Mouse (Mus musculus) urinary bladder, adult 2 months (tissue): Measurements from ENCODE around the gene Helz. TPM values are rescaled to one million over a fixed set of nuclear protein-coding genes. Genes with fewer than 3 reads are reported as not detected.
"Not testable (repeated sequence)": the region's sequence is repeated elsewhere in the genome, so short reads cannot be mapped to it uniquely, and the experiment has no call there.

Experiments used
- DNase-seq: peaks from one replicate; pipeline ENCODE4 v3.0.0; 2022; ENCODE audit warnings: low spot score
- polyA plus RNA-seq: library from polyadenylated mRNA; depleted of rRNA; stranded (reverse); fragments of >200 nt; gene quantifications from 2 replicates; pipeline ENCODE4 v1.2.3, GENCODE M21; 2012

Gene Helz
- polyA plus RNA-seq, 1 experiment = 7.5 TPM

GRCm38 (mm10) chr11:107548204-107548975 lies 660 bp downstream of the Helz start:
- peak; percentile 25 for DNase-seq

DNA sequence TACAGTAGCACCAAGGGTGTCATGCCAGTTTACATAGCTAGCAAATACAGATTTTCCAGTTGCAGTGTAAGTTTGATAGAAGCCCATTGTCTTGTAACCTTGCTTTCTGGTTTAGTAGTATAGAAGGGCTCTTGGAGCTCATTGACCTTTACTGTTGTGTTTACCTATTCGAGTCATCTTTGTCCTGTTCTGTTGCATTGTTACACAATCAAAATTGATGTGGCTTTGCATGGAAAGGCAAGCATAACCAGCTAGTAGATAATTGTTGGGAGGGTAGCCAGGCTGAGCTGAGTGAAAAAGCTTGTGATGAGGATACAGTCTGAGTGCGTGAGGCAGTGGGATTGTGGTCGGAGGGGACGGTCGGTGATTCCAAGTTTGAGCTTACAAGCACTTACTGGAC lies 12.1 kb downstream of the Helz start:
- no peak for DNase-seq

- no peak for DNase-seq
These were observed 19.7 kb downstream of the Helz start for GRCm38 (mm10) chr11:107567431-107567830.

GRCm38 (mm10) chr11:107568466-107568995 lies 20.8 kb downstream of the Helz start:
- no peak for DNase-seq

DNA sequence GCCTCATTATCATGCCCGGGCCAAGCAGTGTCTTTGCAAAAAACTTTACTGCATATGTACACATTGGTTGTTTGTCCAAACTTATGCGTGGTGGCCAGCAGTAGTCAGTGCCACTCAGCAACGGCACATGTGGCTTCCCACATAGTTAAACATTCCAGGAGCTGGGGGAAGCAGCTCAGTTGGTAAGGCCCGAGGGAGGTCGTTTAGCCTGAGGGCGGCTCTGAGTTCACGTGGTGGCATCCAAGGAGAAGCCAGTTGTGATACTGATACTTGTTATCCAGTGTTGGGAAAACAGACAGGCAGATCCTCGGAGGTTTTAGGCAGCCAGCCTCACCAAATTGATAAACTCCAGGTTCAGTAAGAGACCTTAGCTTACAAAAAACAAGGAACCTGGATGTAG lies 23.2 kb downstream of the Helz start:
- DNase-seq = not testable (repeated sequence)

DNA sequence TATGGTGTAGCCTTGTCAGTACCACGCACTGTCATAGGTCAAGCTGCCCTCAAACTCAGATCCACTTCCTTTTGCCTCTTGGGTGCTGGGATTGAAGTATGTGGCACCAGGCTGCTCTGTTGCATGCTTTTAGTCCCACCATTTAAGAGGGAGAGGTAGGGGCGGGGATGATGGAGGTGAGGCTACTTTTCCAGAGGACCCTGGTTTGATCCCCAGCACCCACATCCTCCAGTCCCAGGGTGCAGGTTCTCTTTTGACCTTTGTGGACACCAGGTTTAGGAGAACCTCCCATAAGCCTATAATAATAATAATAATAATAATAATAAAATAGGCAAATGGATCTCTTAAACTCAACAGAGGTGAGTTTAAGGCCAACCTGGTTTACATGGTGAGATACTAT lies 23.6 kb downstream of the Helz start:
- no peak for DNase-seq

GRCm38 (mm10) chr11:107572551-107572950 lies 24.8 kb downstream of the Helz start:
- DNase-seq = no peak

DNA sequence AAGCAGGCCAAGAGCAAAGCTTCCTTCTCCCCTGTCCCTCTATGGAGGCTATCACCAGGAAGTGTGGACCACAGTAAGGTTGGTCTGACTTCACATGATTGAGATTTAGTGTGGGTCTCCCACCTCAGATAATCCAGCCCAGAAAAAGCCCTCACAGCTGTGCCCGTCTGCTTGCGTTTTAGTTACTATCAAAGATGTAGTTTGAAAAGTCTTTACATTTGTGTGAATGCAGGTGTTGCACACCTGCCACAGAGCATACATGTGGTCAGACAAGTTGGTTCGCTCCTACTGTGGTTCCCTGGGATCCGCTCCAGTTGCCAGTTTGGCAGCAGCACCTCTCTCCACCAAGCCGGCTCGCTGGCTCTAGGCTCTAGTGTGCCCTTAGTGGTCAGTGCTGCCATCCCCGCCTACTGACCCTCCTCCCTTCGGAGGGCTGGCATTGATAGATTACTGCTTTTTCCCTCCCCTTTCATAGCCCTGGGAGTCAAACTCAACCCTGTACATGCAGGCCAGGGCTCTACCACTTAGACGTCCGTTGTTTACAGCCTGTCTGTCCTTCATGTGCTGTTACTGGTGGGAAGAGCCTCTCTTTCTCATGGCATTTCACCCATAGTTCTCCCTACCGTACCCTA lies 25.4 kb downstream of the Helz start:
- no peak for DNase-seq

GRCm38 (mm10) chr11:107573847-107574246 lies 26.1 kb downstream of the Helz start:
- no peak for DNase-seq

- DNase-seq = no peak
These were observed 27.3 kb downstream of the Helz start for GRCm38 (mm10) chr11:107574811-107575705.

- DNase-seq = no peak
These were observed 28.5 kb downstream of the Helz start for GRCm38 (mm10) chr11:107576186-107576585.

GRCm38 (mm10) chr11:107577400-107577799 lies 29.7 kb downstream of the Helz start:
- DNase-seq = no peak

GRCm38 (mm10) chr11:107578226-107578625 lies 30.5 kb downstream of the Helz start:
- DNase-seq = no peak

DNA sequence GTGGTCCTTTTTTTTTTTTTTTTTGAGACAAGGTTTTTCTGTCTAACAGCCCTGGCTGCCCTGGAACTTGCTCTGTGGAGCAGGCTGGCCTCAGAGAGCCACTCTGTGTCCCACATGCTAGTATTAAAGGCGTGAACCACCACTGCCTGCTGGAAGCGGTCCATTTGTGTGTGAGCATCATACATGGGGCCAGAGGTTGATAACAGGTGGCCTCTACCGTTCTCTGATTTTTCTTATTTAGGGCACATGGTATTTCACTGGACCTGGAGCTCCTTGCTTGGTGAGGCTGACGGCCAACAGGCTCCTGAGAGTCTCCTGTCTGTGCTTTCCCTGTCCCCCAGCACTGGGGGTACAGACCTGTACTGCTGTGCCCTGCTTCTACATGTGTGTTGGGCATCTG lies 33.1 kb downstream of the Helz start:
- DNase-seq = no peak

- DNase-seq = no peak
These were observed 37.1 kb downstream of the Helz start for GRCm38 (mm10) chr11:107584660-107585451.

DNA sequence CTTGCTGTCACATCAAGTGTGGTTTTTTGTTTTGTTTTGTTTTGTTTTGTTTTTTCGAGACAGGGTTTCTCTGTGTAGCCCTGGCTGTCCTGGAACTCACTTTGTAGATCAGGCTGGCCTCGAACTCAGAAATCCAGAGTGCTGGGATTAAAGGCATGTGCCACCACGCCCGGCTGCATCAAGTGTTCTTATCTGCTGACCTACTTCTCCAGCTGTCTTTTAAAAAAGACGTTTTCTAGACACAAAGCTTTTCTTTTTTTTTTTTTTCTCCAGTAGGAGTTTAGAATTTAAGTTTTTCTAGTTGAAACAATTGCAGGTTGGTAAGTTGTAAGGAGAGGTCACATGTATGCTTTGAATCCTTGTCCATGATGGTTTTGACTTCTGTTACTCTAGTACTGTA lies 38.4 kb downstream of the Helz start:
- not testable (repeated sequence) for DNase-seq

GRCm38 (mm10) chr11:107587141-107587540 lies 39.4 kb downstream of the Helz start:
- DNase-seq = no peak

- no peak for DNase-seq
These were observed 44.8 kb downstream of the Helz start for GRCm38 (mm10) chr11:107592575-107592974.

DNA sequence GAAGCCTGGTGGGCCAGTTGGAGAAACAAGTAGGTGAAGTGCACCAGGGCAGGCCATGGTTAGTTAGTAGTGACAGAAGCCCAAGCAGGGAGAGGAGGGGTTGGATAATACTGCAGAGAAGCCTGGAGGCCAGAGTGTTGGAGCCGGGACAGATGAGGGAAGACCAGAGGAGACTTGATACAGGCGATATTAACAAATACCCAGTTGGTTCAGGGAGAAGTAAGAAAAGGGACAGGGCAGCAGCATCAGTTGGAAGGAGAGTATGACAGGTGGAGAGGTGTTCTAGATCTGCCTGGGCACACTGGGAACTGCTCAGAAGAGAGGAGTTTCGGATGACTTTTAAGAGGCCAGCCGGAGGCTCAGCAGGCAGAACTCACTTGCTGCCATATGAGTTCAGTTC lies 49.7 kb downstream of the Helz start:
- DNase-seq = no peak

GRCm38 (mm10) chr11:107605694-107606093 lies 58.0 kb downstream of the Helz start:
- no peak for DNase-seq

- no peak for DNase-seq
These were observed 66.2 kb downstream of the Helz start for GRCm38 (mm10) chr11:107613906-107614305.
